Mouse (Mus musculus): ENCODE results near the gene Prpf31. TPM values are rescaled to one million over a fixed set of nuclear protein-coding genes. Genes with fewer than 3 reads are reported as not detected.
A peak's percentile ranks its signal among the peaks of the same experiment; 100 is the strongest.

Prpf31 gene
- polyA plus RNA-seq, 1 experiment, result 24.1 TPM

GRCm38 (mm10) chr7:3617242-3617995 is 12.4 kb upstream of the Prpf31 start, which contains the start of gene Ndufa3:
Gene Ndufa3, plus strand, starts transcription at chr7:3617373.
- TF ChIP-seq POLR2A (IDR thresholded peaks at IDR 0.05; ENCODE audit: low read depth, low read length) (peak; percentile 47; the same call in 1 of the 2 replicates), CTCF (IDR thresholded peaks at IDR 0.05; ENCODE audit: extremely low read depth, insufficient read depth, insufficient read length, insufficient replicate concordance) (no peak)
- Histone ChIP-seq H3K4me1 (ENCODE audit: control insufficient read depth, insufficient read depth, insufficient read length) (no peaks in the 10 kb centered on the region), H3K27me3 (ENCODE audit: control insufficient read depth, insufficient read depth, low read length) (no peaks in the 10 kb centered on the region), H3K27ac (ENCODE audit: insufficient read depth, low read length) (peak within 1 kb of the TSS; percentile 76), H3K4me3 (ENCODE audit: extremely low read depth, insufficient read depth, insufficient read length) (peak within 1 kb of the TSS; percentile 90), H3K36me3 (ENCODE audit: control insufficient read depth, insufficient read depth, low read length) (peaks cover 13% of the 10 kb centered on the region)
- DNase-seq (ENCODE audit: low read depth in 1 of 2, low spot score in 2 of 2), result peak; percentile 86 to 87
- 1% methylated on average over 32 of the region's 32 CpGs for WGBS

DNA sequence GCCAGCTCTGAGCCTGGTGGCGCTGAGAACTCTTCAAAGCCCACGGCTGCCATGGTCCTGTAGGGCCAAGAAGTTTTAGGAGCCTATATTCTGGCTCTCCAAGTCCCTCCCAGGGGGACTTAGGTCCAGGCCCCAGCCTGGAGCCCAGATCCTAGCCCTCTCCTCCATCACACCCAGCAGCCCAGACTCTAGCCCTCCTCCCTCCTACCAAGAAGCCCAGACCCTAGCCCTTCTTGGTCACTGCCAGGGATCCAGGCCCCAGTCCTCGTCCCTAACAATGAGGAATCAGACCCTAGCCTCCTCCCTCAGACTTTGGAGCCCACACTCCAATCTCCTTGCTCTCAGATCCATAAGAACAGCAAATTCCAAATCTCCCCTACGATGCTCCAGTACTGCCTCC is 755 bp upstream of the Prpf31 start:
- Histone ChIP-seq H3K27me3 (ENCODE audit: control insufficient read depth, insufficient read depth, low read length) (no peaks in the 10 kb centered on the region), H3K4me3 (ENCODE audit: extremely low read depth, insufficient read depth, insufficient read length) (peak overlapping the region; percentile 64), H3K36me3 (ENCODE audit: control insufficient read depth, insufficient read depth, low read length) (peaks cover 6% of the 10 kb centered on the region; the same call in 1 of the 2 replicates), H3K4me1 (ENCODE audit: control insufficient read depth, insufficient read depth, insufficient read length) (peaks cover 13% of the 10 kb centered on the region; the same call in 1 of the 2 replicates), H3K27ac (ENCODE audit: insufficient read depth, low read length) (no peak overlapping the region)
- 35% methylated on average over 4 of the region's 4 CpGs for WGBS
- TF ChIP-seq POLR2A (IDR thresholded peaks at IDR 0.05; ENCODE audit: low read depth, low read length) (no peak), CTCF (IDR thresholded peaks at IDR 0.05; ENCODE audit: extremely low read depth, insufficient read depth, insufficient read length, insufficient replicate concordance) (no peak)
- no peak for DNase-seq (ENCODE audit: low read depth in 1 of 2, low spot score in 2 of 2)

DNA sequence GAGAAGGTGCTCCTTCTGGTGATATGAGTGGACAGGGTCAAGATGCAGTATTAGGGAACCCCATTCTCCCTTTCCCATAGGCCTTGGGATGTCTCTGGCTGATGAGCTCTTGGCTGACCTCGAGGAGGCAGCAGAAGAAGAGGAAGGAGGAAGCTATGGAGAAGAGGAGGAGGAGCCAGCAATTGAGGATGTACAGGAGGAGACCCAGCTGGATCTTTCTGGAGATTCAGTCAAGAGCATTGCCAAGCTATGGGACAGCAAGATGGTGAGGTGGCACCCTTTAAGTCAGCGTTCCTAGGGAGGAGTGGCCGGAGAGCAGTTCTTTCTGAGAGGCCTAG is 662 bp downstream of the Prpf31 start:
- H3K27me3 ChIP-seq (ENCODE audit: control insufficient read depth, insufficient read depth, low read length), result no peaks in the 10 kb centered on the region
- H3K4me1 ChIP-seq (ENCODE audit: control insufficient read depth, insufficient read depth, insufficient read length), result peaks cover 13% of the 10 kb centered on the region; the same call in 1 of the 2 replicates
- WGBS, result 47% methylated on average over 3 of the region's 3 CpGs
- TF ChIP-seq POLR2A (IDR thresholded peaks at IDR 0.05; ENCODE audit: low read depth, low read length) (no peak), CTCF (IDR thresholded peaks at IDR 0.05; ENCODE audit: extremely low read depth, insufficient read depth, insufficient read length, insufficient replicate concordance) (no peak)
- DNase-seq (ENCODE audit: low read depth in 1 of 2, low spot score in 2 of 2), result no peak
- no peak overlapping the region for H3K27ac ChIP-seq (ENCODE audit: insufficient read depth, low read length)
- peak overlapping the region; percentile 64; the same call in 1 of the 2 replicates for H3K4me3 ChIP-seq (ENCODE audit: extremely low read depth, insufficient read depth, insufficient read length)
- peaks cover 7% of the 10 kb centered on the region for H3K36me3 ChIP-seq (ENCODE audit: control insufficient read depth, insufficient read depth, low read length)

DNA sequence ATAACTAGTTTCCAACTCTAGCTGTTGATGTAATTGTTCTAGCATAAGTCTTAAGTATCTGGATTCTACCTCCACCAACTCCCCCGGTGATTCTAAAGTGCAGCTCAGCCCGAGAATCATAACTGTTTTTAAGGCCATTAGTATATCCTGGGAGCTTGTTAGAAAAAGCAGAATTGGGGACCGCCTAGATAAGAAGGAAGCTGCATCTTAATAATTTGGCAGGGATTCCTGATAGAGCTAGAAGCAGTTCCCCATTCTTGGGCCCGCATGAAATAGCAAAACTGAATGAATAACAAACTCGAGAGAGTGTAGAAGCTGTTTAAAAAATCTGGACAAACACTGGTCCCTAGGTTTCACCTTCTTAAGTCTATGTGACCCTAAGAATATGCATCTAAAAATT is 13.6 kb downstream of the Prpf31 start:
- no peak overlapping the region for H3K27ac ChIP-seq (ENCODE audit: insufficient read depth, low read length)
- no peak for DNase-seq (ENCODE audit: low read depth in 1 of 2, low spot score in 2 of 2)
- H3K27me3 ChIP-seq (ENCODE audit: control insufficient read depth, insufficient read depth, low read length), result no peaks in the 10 kb centered on the region
- TF ChIP-seq CTCF (IDR thresholded peaks at IDR 0.05; ENCODE audit: extremely low read depth, insufficient read depth, insufficient read length, insufficient replicate concordance) (no peak), POLR2A (IDR thresholded peaks at IDR 0.05; ENCODE audit: low read depth, low read length) (no peak)
- WGBS, result 21% methylated on average over 5 of the region's 5 CpGs
- peaks cover 17% of the 10 kb centered on the region for H3K36me3 ChIP-seq (ENCODE audit: control insufficient read depth, insufficient read depth, low read length)
- H3K4me1 ChIP-seq (ENCODE audit: control insufficient read depth, insufficient read depth, insufficient read length), result peaks cover 12% of the 10 kb centered on the region; the same call in 1 of the 2 replicates
- H3K4me3 ChIP-seq (ENCODE audit: extremely low read depth, insufficient read depth, insufficient read length), result no peak overlapping the region

DNA sequence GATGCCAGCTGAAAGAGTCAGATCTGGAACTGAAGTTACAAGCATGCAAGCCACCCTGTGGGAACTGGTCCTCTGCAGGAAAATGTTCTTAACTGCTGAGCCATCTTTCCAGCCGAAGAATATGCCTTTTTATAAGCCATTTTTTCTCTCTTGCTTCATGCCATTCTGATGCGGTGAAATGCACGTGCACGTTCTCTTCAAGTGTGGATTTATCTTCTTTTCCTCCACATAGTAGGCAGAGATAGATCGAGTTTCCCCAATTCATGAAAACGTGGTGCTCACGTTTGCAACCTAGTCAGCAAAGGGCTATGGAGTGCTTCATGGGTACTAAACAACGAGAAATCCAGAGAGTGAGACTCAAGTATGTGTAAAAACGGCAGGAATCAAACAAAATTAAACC is 14.1 kb downstream of the Prpf31 start:
- H3K27ac ChIP-seq (ENCODE audit: insufficient read depth, low read length), result no peak overlapping the region
- no peak overlapping the region for H3K4me3 ChIP-seq (ENCODE audit: extremely low read depth, insufficient read depth, insufficient read length)
- no peaks in the 10 kb centered on the region for H3K27me3 ChIP-seq (ENCODE audit: control insufficient read depth, insufficient read depth, low read length)
- no peak for DNase-seq (ENCODE audit: low read depth in 1 of 2, low spot score in 2 of 2)
- peaks cover 12% of the 10 kb centered on the region for H3K36me3 ChIP-seq (ENCODE audit: control insufficient read depth, insufficient read depth, low read length)
- TF ChIP-seq CTCF (IDR thresholded peaks at IDR 0.05; ENCODE audit: extremely low read depth, insufficient read depth, insufficient read length, insufficient replicate concordance) (no peak), POLR2A (IDR thresholded peaks at IDR 0.05; ENCODE audit: low read depth, low read length) (no peak)
- peaks cover 12% of the 10 kb centered on the region; the same call in 1 of the 2 replicates for H3K4me1 ChIP-seq (ENCODE audit: control insufficient read depth, insufficient read depth, insufficient read length)
- 9% methylated on average over 9 of the region's 9 CpGs for WGBS

DNA sequence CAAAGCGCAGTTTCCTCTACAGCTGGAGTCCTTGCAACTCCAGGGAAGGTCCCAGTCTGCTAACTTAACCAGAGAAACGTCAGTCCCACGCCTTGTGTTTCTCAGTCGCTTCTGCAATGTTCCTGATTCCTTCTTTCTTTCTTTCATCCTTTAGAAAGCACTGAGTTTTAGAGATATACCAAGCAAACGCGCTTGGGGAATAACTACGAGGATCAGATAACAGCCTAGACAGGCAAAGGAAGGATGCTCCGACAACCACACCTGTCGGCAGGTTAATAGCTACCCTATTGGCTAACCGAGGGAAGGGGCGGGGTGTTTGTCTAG is 14.5 kb downstream of the Prpf31 start:
- Histone ChIP-seq H3K27ac (ENCODE audit: insufficient read depth, low read length) (peak overlapping the region; percentile 53), H3K4me1 (ENCODE audit: control insufficient read depth, insufficient read depth, insufficient read length) (peaks cover 12% of the 10 kb centered on the region; the same call in 1 of the 2 replicates), H3K36me3 (ENCODE audit: control insufficient read depth, insufficient read depth, low read length) (peaks cover 11% of the 10 kb centered on the region), H3K27me3 (ENCODE audit: control insufficient read depth, insufficient read depth, low read length) (no peaks in the 10 kb centered on the region), H3K4me3 (ENCODE audit: extremely low read depth, insufficient read depth, insufficient read length) (peak overlapping the region; percentile 34; the same call in 1 of the 2 replicates)
- 1% methylated on average over 11 of the region's 11 CpGs for WGBS
- no peak for TF ChIP-seq POLR2A (IDR thresholded peaks at IDR 0.05; ENCODE audit: low read depth, low read length)
- TF ChIP-seq CTCF (IDR thresholded peaks at IDR 0.05; ENCODE audit: extremely low read depth, insufficient read depth, insufficient read length, insufficient replicate concordance), result no peak
- DNase-seq (ENCODE audit: low read depth in 1 of 2, low spot score in 2 of 2), result peak in 1 of 2 experiments; percentile 91
